Mouse (Mus musculus) heart, embryonic 16.5 days (tissue): ENCODE results near the gene Brca1. TPM values are rescaled to one million over a fixed set of nuclear protein-coding genes. Genes with fewer than 3 reads are reported as not detected.
"Not testable (repeated sequence)": the region's sequence is repeated elsewhere in the genome, so short reads cannot be mapped to it uniquely, and the experiment has no call there.

Experiments
- ATAC-seq: fragments of 200-750 bp; cut with Nextera tagmentation; replicated peaks from 2 replicates; pipeline ENCODE4 v1.8.0; 2017; ENCODE audit warnings: moderate number of reproducible peaks; ENCODE audit not compliant: insufficient read depth, low FRiP score; ENCODE audit errors: extremely low read depth
- H3K27ac ChIP-seq: fragments of 300-500 bp; sonication (generic); 2 replicates; pipeline ENCODE4 v1.5.1; 2014; ENCODE audit warnings: mild to moderate bottlenecking, low read length, control low read depth, moderate library complexity
- H3K27me3 ChIP-seq: fragments of 300-500 bp; sonication (generic); 2 replicates; pipeline ENCODE4 v1.6.1; 2014; ENCODE audit warnings: low read length, mixed read lengths; ENCODE audit not compliant: control insufficient read depth, insufficient read depth
- H3K36me3 ChIP-seq: fragments of 300-500 bp; sonication (generic); 2 replicates; pipeline ENCODE4 v1.6.1; 2014; ENCODE audit not compliant: control insufficient read depth, insufficient read depth
- H3K4me1 ChIP-seq: fragments of 300-500 bp; sonication (generic); 2 replicates; pipeline ENCODE4 v1.6.1; 2014; ENCODE audit warnings: low read length, mixed read lengths; ENCODE audit not compliant: control insufficient read depth, insufficient read depth
- H3K4me2 ChIP-seq: fragments of 300-500 bp; sonication (generic); 2 replicates; pipeline ENCODE4 v1.6.1; 2014; ENCODE audit warnings: low read depth, mild to moderate bottlenecking, control low read depth, low read length
- H3K4me3 ChIP-seq: fragments of 300-500 bp; sonication (generic); 2 replicates; pipeline ENCODE4 v1.5.1; 2014; ENCODE audit warnings: mild to moderate bottlenecking, control low read depth, low read length
- H3K9ac ChIP-seq: fragments of 300-500 bp; sonication (generic); 2 replicates; pipeline ENCODE4 v1.6.1; 2014; ENCODE audit warnings: low read length, control low read depth
- H3K9me3 ChIP-seq: fragments of 300-500 bp; sonication (generic); replicated peaks from 2 replicates; pipeline ENCODE4 v1.6.1; 2016; ENCODE audit warnings: low read length; ENCODE audit not compliant: control insufficient read depth
- WGBS: fragments of 180-500 bp; shearing (Covaris S2); extraction: QIAGEN DNeasy Blood & Tissue Kit; methylation state at CpG from one replicate; pipeline ENCODE4 v1.1.7; 2014; 5-methylcytosine and 5-hydroxymethylcytosine counted together
- polyA plus RNA-seq: library from polyadenylated mRNA; unstranded; fragments of >200 nt; fragmentation: Nextera tagmentation; extraction: Ambion mirVana; gene quantifications from 2 replicates; pipeline ENCODE4 v1.2.1, GENCODE M21; 2015

Gene Brca1
- 5.8 and 7.1 TPM in 2 replicates for polyA plus RNA-seq

GRCm38 (mm10) chr11:101551751-101552475 is at the start of gene Brca1, which contains the start of gene Nbr1:
TSS of gene Brca1 (minus strand) at chr11:101551955.
TSS of gene Nbr1 (plus strand) at chr11:101552149.
- peak within 1 kb of the TSS; percentile 93 for H3K9ac ChIP-seq
- H3K4me3 ChIP-seq = peak within 1 kb of the TSS; percentile 92
- H3K9me3 ChIP-seq = no peaks in the 10 kb centered on the region
- peak within 1 kb of the TSS; percentile 94 for H3K27ac ChIP-seq
- peak; percentile 81 for ATAC-seq
- WGBS = under 1% methylated on average over 43 of the region's 43 CpGs
- no peaks in the 10 kb centered on the region for H3K27me3 ChIP-seq
- peak within 1 kb of the TSS; percentile 89 for H3K4me2 ChIP-seq
- H3K4me1 ChIP-seq = peaks cover 20% of the 10 kb centered on the region
- peaks cover 8% of the 10 kb centered on the region for H3K36me3 ChIP-seq

GRCm38 (mm10) chr11:101599156-101599555 is 47.4 kb upstream of the Brca1 start, which contains the start of gene Gm11634:
TSS of gene Gm11634 (minus strand) at chr11:101599256.
- H3K36me3 ChIP-seq = no peaks in the 10 kb centered on the region
- no peaks in the 10 kb centered on the region for H3K4me1 ChIP-seq
- ATAC-seq = no peak
- no peak within 1 kb of the TSS for H3K9ac ChIP-seq
- no peak within 1 kb of the TSS for H3K27ac ChIP-seq
- no peaks in the 10 kb centered on the region for H3K9me3 ChIP-seq
- H3K4me3 ChIP-seq = no peak within 1 kb of the TSS
- no peak within 1 kb of the TSS for H3K4me2 ChIP-seq
- 64% methylated on average over 6 of the region's 6 CpGs for WGBS
- peaks cover 4% of the 10 kb centered on the region for H3K27me3 ChIP-seq

DNA sequence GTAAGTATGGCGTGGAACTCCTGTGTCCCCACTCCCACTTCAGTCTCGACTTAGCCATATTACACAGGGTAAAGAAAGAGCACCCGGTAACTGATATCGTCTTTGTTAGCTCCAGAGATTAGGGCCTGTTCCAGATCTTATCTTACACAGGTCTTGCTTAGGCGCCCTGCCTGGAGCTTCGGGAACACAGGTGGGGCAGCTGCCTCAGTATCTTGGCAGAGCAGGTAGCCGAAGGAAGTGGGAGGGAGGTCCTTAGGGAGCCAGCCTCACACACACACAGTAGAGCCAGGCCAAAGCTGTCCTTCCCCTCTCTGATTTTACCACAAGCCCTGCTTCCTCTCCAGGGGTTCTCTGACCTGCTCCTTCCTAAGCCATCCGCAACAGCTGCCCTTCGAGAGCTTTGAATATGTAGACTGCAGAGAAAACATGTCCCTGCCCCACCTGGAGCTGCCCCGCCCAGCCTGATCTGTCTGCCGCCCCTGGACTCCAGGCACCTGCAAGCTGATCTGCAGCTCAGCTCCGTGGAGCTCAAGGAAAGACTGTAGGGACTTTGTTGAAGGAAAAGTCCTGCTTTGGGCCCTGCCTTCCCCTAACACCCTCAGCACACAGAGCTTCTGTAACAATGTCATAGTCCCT is 38.4 kb upstream of the Brca1 start:
- no peaks in the 10 kb centered on the region for H3K4me1 ChIP-seq
- no peak overlapping the region for H3K27ac ChIP-seq
- H3K36me3 ChIP-seq = peaks cover 3% of the 10 kb centered on the region; the same call in 1 of the 2 replicates
- no peaks in the 10 kb centered on the region for H3K9me3 ChIP-seq
- whole genome bisulfite sequencing = 71% methylated on average over 12 of the region's 12 CpGs
- no peaks in the 10 kb centered on the region for H3K27me3 ChIP-seq
- ATAC-seq = no peak
- no peak overlapping the region for H3K9ac ChIP-seq
- no peak overlapping the region for H3K4me2 ChIP-seq
- no peak overlapping the region for H3K4me3 ChIP-seq

- H3K27me3 ChIP-seq = no peaks in the 10 kb centered on the region
- no peak for ATAC-seq
Measured at GRCm38 (mm10) chr11:101589444-101589843, 37.7 kb upstream of the Brca1 start.

DNA sequence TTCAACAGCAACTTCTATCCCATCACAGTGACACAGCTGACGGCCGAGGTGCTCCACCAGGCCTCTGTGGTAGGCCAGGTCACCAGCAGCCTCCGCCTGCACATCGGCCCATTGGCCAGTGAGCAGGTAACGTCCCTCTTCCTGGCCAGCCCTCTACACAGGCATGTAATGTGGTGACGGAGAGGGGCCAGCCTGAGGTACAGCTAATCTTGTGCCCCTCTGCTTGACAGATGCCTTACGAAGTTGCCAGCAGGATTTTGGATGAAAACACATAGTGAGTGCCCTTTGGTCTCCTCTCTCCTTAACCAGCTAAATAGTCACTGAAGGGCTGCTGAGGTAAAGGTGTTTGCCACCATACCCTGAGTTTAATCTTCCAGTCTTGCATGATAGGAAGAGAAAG is 37.1 kb upstream of the Brca1 start:
- Histone ChIP-seq H3K27me3 (no peaks in the 10 kb centered on the region), H3K9ac (no peak overlapping the region), H3K36me3 (peaks cover 3% of the 10 kb centered on the region; the same call in 1 of the 2 replicates), H3K27ac (no peak overlapping the region), H3K9me3 (no peaks in the 10 kb centered on the region), H3K4me3 (no peak overlapping the region), H3K4me1 (no peaks in the 10 kb centered on the region), H3K4me2 (no peak overlapping the region)
- no peak for ATAC-seq
- 87% methylated on average over 7 of the region's 7 CpGs for WGBS

More at GRCm38 (mm10) chr11:101589444-101589843, 37.7 kb upstream of the Brca1 start:
- Histone ChIP-seq H3K9ac (no peak overlapping the region), H3K27ac (no peak overlapping the region), H3K36me3 (peaks cover 3% of the 10 kb centered on the region; the same call in 1 of the 2 replicates), H3K9me3 (no peaks in the 10 kb centered on the region), H3K4me1 (no peaks in the 10 kb centered on the region), H3K4me3 (no peak overlapping the region), H3K4me2 (no peak overlapping the region)
- 31% methylated on average over 5 of the region's 5 CpGs for WGBS

DNA sequence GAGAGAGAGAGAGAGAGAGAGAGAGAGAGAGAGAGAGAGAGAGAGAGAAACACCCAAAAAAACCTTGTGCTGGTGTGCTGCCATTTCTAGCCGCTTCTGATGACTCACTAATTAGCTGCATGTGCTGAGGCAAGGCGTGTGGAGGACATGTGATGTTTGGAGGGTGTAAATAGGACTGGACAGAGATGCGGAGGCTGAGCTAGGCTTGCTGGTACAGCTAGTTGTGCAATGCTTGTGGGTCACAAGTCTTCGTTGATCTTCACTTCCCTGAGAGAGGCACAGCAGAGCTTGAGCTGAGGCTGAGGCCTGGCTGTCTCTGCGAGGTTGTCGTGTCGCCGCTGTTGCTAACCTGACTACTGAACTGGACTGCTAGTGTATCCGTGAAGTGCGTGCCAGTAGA is 35.9 kb upstream of the Brca1 start:
- 84% methylated on average over 10 of the region's 10 CpGs for WGBS
- H3K4me2 ChIP-seq = no peak overlapping the region
- ATAC-seq = no peak

GRCm38 (mm10) chr11:101585805-101586204 is 34.0 kb upstream of the Brca1 start:
- Histone ChIP-seq H3K9me3 (no peaks in the 10 kb centered on the region), H3K27me3 (no peaks in the 10 kb centered on the region), H3K27ac (no peak overlapping the region), H3K4me1 (peaks cover 4% of the 10 kb centered on the region), H3K9ac (no peak overlapping the region), H3K4me3 (no peak overlapping the region), H3K4me2 (no peak overlapping the region), H3K36me3 (peaks cover 3% of the 10 kb centered on the region; the same call in 1 of the 2 replicates)
- WGBS = 63% methylated on average over 4 of the region's 4 CpGs
- ATAC-seq = no peak

More for the DNA sequence above, 35.9 kb upstream of the Brca1 start:
- Histone ChIP-seq H3K27ac (no peak overlapping the region), H3K4me1 (no peaks in the 10 kb centered on the region), H3K27me3 (no peaks in the 10 kb centered on the region), H3K36me3 (peaks cover 3% of the 10 kb centered on the region; the same call in 1 of the 2 replicates), H3K9ac (no peak overlapping the region), H3K9me3 (no peaks in the 10 kb centered on the region), H3K4me3 (no peak overlapping the region)

GRCm38 (mm10) chr11:101585031-101585430 is 33.3 kb upstream of the Brca1 start:
- not testable (repeated sequence) for H3K4me1 ChIP-seq, H3K9ac ChIP-seq, H3K27me3 ChIP-seq, H3K9me3 ChIP-seq, H3K27ac ChIP-seq, H3K4me2 ChIP-seq, H3K4me3 ChIP-seq, H3K36me3 ChIP-seq, ATAC-seq
- 100% methylated on average over 1 of the region's 1 CpGs for WGBS

GRCm38 (mm10) chr11:101583205-101583604 is 31.4 kb upstream of the Brca1 start:
- WGBS = 90% methylated on average over 2 of the region's 2 CpGs
- Histone ChIP-seq H3K4me1 (peaks cover 4% of the 10 kb centered on the region), H3K27me3 (no peaks in the 10 kb centered on the region), H3K27ac (no peak overlapping the region), H3K4me2 (no peak overlapping the region), H3K36me3 (peaks cover 16% of the 10 kb centered on the region), H3K4me3 (no peak overlapping the region), H3K9me3 (no peaks in the 10 kb centered on the region), H3K9ac (no peak overlapping the region)
- no peak for ATAC-seq
